Mouse (Mus musculus) kidney, postnatal 25 days (tissue): Measurements from ENCODE around the gene S100a16.
A peak's percentile ranks its signal among the peaks of the same experiment; 100 is the strongest.

Experiments
- DNase-seq, 2 experiments: peaks; one replicate each; pipeline ENCODE4 v3.0.0; 2021; ENCODE audit warnings: mixed read lengths in 2 of 2

S100a16 gene

DNA sequence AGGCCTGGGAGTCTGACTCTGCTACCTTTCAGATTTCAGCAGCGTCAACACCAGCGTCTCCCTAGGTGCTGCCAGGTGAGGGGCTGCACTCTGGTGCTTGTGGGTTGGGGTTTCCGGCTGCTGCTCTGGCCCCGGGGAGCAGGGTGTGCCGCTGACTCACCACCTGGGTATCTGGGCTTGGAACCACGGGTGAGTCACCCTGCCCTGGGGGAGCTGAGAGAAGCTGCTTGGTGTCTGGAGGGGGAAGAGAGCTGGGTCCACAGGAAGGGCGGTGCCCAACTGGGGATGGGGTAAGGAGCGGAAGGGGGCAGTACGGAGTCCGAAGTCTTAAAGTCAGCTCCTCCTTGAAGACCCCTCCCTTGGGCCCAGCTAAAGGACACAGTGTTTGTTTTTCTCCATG lies 49.9 kb downstream of the S100a16 start:
- DNase-seq, result peak in 1 of 2 experiments; percentile 69

DNA sequence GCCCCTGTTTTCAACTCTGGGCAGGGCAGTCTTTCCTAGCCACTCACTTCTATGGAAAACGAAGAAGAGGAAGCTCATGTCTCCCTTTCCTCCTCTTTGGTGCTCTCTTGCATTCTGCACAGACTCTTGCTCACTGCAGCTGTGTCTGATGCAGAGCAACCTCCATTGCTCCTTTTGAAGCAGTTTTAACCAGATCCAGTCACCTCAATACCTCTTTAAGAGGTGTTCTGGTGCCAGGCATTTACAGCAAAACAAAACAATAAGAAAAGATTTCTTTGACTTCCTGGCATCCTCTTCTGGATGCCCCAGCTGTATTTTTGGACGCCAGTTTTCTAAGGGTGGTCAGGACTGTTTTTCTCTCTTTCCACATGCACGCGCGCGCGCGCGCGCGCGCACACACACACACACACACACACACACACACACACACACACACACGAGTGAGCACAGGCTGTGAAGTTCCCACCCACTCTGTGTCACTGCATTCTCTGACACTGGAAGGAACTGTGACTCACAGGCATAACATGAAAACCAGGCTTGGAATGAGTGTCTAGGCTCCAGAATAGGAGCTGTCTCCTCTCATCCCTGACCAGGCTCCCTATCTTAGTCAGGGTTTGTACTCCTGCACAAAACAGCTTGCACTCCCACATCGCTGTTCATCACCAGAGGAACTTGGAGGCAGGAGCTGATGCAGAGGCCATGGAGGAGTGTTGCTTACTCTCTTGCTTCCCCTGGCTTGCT lies 50.5 kb downstream of the S100a16 start:
- DNase-seq, result no peak

DNA sequence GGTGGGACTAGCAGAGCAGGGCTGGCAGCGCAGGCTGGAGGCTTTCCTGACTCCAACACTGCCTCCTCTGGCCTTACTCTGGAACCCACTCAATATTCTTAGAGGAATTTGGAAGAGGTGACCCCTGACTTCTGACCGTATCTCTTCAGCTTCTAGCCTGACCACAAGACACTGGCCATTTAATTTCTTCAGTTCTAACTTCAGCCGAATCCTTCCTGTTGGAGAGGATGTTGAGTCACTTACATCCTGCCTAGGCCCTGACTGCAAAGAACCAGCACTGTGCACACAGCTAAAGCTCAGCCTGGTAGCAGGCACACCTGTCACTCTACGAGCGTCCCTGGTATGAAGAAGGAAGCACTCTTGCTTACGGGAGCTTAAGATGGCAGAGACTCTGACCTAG lies 52.3 kb downstream of the S100a16 start:
- no peak for DNase-seq

DNA sequence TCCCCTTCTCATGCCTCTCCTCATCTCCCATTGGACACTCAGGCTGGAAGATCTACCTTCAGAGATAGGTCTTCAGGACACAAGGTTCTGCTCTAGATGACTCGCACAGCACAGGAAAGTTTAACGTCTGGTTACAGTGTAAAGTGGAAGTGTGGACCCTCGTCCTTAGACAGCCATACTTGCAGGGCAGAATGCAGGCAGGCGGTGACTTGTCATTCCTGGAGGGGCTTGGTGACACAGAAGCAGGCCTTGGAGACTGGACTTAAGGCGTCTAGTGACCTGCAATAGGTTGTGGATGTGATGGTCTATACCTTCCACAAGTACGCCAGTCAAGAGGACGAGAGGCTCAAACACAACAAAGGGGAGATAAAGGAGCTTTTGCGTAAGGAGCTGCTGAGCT lies 52.9 kb downstream of the S100a16 start, which contains the start of gene S100a2:
S100a2 (plus strand) TSS at position 301 of the 400 bp plus-strand sequence.
- no peak for DNase-seq
